Mouse (Mus musculus): Measurements from ENCODE around the gene Ky.

GRCm38 (mm10) chr9:102470076-102470819 lies 35.3 kb upstream of the Ky start:
- TF ChIP-seq CTCF (IDR thresholded peaks at IDR 0.05; ENCODE audit: extremely low read depth, insufficient read length, insufficient replicate concordance, low read depth, low read length) (no peak), POLR2A (IDR thresholded peaks at IDR 0.05; ENCODE audit: low read depth, low read length) (no peak)

Measured in small intestine, adult 2 months (tissue).